Mouse (Mus musculus) lung, adult 2 months (tissue): ENCODE data around the gene Ap2m1. TPM values are rescaled to one million over a fixed set of nuclear protein-coding genes. Genes with fewer than 3 reads are reported as not detected.

Experiments used
- DNase-seq: peaks from one replicate; pipeline ENCODE4 v3.0.0; 2022
- H3K4me1 ChIP-seq: fragments of 200-500 bp; 2 replicates; pipeline ENCODE4 v1.6.1; 2011; ENCODE audit warnings: low read length; ENCODE audit not compliant: control insufficient read depth, insufficient read depth
- H3K4me3 ChIP-seq: fragments of 200-500 bp; replicated peaks from 2 replicates; pipeline ENCODE3; 2011; ENCODE audit warnings: low read depth, mild to moderate bottlenecking, control low read depth, low read length; ENCODE audit errors: extremely low read depth
- CTCF ChIP-seq: fragments of 200-500 bp; IDR thresholded peaks from 2 replicates; pipeline ENCODE4 v1.5.1; 2011; ENCODE audit warnings: mild to moderate bottlenecking, low read length, control low read depth; ENCODE audit not compliant: insufficient read depth
- POLR2A ChIP-seq: fragments of 200-500 bp; IDR thresholded peaks from 2 replicates; pipeline ENCODE4 v1.6.1; 2011; ENCODE audit warnings: low read depth, mild to moderate bottlenecking, control low read depth, low read length, borderline replicate concordance; ENCODE audit errors: extremely low read depth
- WGBS: fragments of 180-500 bp; shearing (Covaris S2); methylation state at CpG from one replicate; pipeline ENCODE4 v1.1.7; 2018; 5-methylcytosine and 5-hydroxymethylcytosine counted together
- polyA plus RNA-seq: library from polyadenylated mRNA; depleted of rRNA; stranded (reverse); fragments of >200 nt; gene quantifications from 2 replicates; pipeline ENCODE4 v1.2.3, GENCODE M21; 2012

The Ap2m1 gene
- polyA plus RNA-seq, 1 experiment = 440 TPM

DNA sequence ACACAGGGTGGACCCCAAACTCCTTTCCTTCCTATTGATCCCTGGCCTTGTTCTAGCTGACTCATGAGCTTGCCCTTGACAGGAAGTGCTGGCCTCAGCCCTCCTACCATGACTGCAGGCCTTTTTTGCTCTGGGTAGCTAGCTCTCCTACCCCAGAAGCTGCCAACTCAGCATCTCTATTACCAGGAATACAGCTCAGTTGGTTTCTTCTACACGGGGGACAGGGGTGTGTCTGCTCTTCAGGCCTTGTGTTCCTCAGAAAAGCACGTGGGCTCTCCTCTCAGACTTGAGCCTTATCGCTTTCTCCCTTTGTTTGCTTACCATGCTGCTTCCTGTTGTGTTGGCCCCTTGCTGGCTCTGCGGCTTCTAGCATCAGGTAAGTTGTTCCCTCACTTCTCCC lies 5.2 kb downstream of the Ap2m1 start:
- Histone ChIP-seq H3K4me1 (peaks cover 10% of the 10 kb centered on the region), H3K4me3 (no peak overlapping the region)
- TF ChIP-seq POLR2A = no peak
- TF ChIP-seq CTCF = no peak
- WGBS = 50% methylated on average over 4 of the region's 4 CpGs
- DNase-seq = no peak

DNA sequence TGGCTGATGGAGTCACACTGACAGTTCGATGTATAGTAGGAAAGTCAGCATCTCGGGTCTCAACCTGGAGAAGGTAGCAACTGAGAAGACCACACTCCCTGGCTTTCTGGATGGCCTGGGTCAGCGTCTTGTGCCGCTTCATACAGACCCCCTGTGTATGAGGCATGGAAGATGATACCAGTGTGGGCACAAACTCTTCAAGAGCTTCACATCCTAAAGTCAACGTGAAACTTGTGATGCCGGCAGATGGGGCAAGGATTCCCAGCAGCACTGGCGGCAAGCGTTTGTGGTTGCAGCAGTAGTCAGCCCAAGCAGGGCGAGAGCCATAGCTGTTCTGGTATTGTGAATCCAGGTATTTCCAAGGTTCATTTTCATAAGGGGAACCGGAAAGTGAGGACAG lies 10.4 kb downstream of the Ap2m1 start:
- TF ChIP-seq CTCF = no peak
- TF ChIP-seq POLR2A = no peak
- no peak for DNase-seq
- Histone ChIP-seq H3K4me3 (no peak overlapping the region), H3K4me1 (peaks cover 4% of the 10 kb centered on the region)
- whole genome bisulfite sequencing = 88% methylated on average over 10 of the region's 10 CpGs

DNA sequence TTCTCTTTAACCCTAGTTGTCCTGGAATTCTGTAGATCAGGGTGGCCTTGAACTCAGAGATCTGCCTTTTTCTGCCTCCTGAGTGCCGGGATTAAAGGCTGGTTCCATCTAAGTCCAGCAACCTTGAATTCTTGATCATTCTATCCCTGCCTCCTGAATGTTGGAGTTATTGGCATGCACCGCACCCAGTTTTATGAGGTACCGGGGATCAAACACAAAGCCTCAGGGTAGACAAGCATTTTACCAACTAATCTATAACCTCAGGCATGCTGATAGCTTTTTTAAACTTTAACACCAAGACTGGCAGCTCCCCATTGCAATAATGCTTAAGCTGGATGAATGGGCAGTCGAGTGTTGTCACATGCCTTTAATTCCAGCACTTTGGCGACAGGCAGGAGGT lies 12.1 kb downstream of the Ap2m1 start:
- H3K4me3 ChIP-seq = no peak overlapping the region
- peaks cover 4% of the 10 kb centered on the region for H3K4me1 ChIP-seq
- TF ChIP-seq CTCF (no peak), POLR2A (no peak)
- DNase-seq = peak; percentile 22
- WGBS = 42% methylated on average over 5 of the region's 5 CpGs

DNA sequence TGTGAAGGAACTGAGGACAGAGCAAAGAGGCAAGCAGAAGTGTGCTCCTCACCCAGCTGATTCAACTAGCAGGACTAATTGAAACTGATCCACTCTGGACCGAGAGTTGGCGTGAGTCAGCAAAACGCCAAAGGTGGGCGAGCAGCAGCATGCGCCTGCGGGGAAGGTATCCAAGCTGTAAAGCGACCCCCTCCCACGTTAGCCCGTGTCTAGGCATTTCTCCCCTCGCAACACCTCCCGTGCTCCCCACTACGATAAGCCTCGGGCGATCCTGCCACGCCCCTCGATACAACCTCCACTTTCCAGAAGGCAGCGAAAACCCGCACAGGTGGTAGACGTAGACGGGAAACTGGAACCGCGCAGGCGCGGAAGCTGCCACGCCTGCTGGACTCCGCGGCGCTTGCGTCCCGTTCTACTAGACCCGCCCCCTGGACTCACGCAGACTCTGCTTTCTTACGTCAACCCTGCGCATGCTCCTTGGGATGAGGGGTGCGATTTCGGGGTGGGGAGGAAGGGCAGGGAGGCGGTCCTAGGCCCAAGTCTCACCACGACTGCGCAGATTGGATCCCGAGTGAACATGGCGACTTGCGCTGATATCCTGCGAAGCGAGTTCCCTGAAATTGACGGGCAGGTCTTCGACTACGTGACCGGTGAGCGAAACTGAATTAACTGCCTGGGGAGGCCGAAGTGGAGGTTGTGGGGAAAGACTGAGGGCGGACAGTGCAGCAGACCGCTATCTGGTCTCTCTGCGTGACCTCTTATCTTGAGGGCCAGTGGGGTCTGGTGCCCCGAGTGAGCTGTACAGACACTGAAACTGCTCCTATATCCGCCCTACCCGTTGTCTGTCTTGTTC lies 13.0 kb downstream of the Ap2m1 start, which contains the start of gene Abcf3:
Gene Abcf3 (plus strand): TSS at position 482 of the 853 bp plus-strand sequence.
- peak; percentile 95 for DNase-seq
- Histone ChIP-seq H3K4me1 (peaks cover 4% of the 10 kb centered on the region), H3K4me3 (peak within 1 kb of the TSS; percentile 93)
- TF ChIP-seq POLR2A (peak; percentile 95; the same call in 1 of the 2 replicates), CTCF (no peak)
- under 1% methylated on average over 56 of the region's 56 CpGs for WGBS

DNA sequence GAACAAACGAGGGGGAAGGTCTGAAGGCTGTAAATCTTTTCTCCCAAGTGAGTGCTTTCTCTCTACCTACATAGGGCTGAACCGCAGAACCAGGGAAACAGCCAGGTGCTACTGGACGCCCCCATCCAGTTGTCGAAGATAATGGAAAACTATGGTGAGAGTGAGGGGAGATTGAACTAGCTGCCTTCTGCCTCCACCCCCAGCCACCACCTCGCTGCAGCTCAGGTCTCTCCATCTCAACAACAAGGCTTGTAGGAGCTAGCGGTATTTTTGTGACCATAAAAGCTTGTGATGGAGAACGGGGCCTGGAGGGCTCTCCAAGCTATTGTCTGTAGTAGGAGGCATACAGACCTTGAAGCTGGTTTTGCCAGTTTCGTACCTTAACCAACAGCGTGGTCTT lies 13.9 kb downstream of the Ap2m1 start:
- no peak for TF ChIP-seq CTCF
- TF ChIP-seq POLR2A = no peak
- WGBS = 42% methylated on average over 9 of the region's 9 CpGs
- peaks cover 4% of the 10 kb centered on the region for H3K4me1 ChIP-seq
- peak overlapping the region; percentile 93 for H3K4me3 ChIP-seq
- DNase-seq = no peak

DNA sequence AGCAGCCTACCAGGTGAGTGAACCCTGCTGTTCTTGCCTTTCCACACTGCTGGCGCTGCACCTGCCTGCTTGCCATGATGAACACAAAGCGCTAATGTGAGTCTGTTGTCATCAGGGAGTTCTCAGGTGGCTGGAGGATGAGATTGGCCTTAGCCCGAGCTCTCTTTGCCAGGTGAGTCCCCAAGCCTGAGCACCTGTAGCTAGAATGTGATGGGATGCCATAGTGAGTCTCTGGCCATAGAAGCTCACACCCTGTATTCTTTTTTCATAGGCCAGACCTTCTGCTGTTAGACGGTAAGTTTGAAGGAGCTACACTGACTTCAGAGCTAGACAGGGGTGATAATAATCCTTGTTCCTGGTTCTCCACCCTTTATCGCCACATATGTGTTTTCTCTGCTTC lies 16.4 kb downstream of the Ap2m1 start:
- WGBS = 97% methylated on average over 5 of the region's 5 CpGs
- no peak for DNase-seq
- Histone ChIP-seq H3K4me1 (peaks cover 4% of the 10 kb centered on the region), H3K4me3 (no peak overlapping the region)
- TF ChIP-seq POLR2A (no peak), CTCF (no peak)

DNA sequence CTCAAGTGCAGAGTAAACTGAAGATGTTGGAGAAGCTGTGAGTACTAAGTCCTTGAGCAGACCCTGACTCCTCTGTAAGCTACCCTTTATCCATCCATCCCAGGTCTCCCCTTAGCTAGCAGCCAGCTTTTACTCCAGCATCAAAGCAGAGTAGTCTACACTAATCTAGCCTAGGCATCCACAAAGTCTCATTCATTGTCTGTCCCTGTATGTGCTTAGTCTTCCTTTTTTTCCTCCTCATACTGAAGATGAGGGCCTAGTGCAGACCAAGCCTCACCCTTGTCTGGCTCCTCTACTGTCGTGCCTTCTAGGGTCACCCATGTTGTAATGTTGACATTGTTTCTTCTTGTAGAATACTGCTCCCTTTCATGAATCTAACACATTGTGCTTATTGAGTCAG lies 17.3 kb downstream of the Ap2m1 start:
- DNase-seq = no peak
- H3K4me3 ChIP-seq = no peak overlapping the region
- no peak for TF ChIP-seq CTCF
- no peak for TF ChIP-seq POLR2A
- H3K4me1 ChIP-seq = peaks cover 4% of the 10 kb centered on the region
- 84% methylated on average over 1 of the region's 1 CpGs for WGBS

DNA sequence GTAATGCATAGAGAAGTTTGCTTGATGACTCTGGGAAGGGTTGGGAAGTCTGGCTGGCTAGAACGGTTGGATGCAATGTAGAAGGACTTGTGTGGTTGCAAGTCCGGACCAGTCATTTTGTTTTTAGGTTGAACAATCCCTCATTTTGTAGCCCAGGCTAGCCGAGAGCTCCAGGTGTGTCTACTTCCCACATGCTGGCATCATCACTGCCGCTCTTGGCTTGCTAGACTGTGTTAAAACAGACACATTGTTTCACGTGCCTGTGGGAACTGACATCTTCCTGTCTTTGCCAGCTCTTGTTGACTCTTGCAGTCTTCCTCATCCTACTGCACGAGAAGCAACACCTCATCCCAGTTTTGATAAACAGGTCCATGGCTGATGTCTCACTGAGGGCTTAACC lies 19.7 kb downstream of the Ap2m1 start:
- H3K4me3 ChIP-seq = no peak overlapping the region
- WGBS = 81% methylated on average over 6 of the region's 6 CpGs
- H3K4me1 ChIP-seq = no peaks in the 10 kb centered on the region
- no peak for TF ChIP-seq POLR2A
- TF ChIP-seq CTCF = no peak
- DNase-seq = no peak

DNA sequence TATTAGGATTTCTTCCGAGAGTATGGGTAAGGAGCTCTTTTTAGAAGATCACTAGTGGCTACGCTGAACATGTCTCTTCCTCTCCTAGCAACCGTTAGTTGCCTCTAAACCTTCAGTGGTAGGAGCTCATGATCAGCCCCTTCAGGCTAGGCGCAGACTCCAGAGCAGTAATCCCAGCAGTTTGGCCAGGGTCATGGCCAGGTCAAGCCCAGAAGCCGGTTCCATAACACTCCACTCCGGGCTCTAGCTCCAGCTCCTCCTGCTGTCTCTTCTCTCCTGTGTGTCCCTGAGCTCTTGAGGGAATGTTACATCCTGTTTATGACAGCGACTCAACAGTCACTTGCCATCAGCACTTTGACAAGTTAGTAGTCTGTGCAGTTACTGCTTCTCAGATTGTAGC lies 22.1 kb downstream of the Ap2m1 start:
- no peaks in the 10 kb centered on the region for H3K4me1 ChIP-seq
- no peak for TF ChIP-seq CTCF
- TF ChIP-seq POLR2A = no peak
- H3K4me3 ChIP-seq = no peak overlapping the region
- WGBS = 75% methylated on average over 7 of the region's 7 CpGs
- no peak for DNase-seq

DNA sequence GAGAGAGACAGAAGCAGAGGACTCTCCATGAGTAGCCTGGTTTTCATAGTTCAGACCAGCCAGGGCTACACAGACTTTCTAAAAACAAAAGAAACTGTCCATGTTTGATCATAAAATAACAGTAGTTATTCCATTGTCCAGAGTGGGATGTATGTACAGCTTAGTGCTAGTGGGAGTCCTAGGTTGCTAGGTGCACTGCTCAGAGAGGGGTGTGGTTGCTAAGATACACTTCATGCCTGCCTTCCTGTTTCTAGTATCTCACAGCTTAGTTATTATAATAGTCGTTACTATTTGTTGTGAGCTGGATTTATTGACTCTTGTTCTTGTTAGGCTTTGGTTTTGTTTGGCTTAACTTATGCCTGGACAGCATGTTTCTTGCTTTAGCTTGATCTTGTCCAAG lies 29.8 kb downstream of the Ap2m1 start:
- DNase-seq = no peak
- Histone ChIP-seq H3K4me1 (no peaks in the 10 kb centered on the region), H3K4me3 (no peak overlapping the region)
- TF ChIP-seq CTCF (no peak), POLR2A (no peak)
- 25% methylated on average over 1 of the region's 1 CpGs for WGBS
